Comparison of ENCODE assay signal across 9 mouse cellular contexts in the genomic region with DNA sequence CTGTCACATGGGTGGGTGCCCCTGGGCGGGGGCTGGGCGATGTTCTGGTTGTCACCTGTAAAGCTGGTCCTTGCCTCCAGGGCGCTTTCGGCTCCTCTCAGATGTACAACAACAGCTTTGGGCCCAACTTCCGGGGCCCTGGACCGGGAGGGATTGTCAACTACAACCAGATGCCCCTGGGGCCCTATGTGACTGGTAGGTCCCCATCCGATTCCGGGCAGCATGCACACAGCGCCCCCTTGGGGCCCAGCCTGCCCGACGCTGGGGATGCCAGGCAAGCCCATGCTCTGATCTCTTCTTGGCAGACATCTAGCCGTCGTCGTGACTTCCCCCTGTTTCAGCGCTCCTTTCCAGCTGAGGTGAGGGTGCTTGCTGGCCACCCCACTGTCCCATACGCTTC. TPM values are rescaled to one million over a fixed set of nuclear protein-coding genes. Genes with fewer than 3 reads are reported as not detected.
DNase-seq lines count a peak whose midpoint lies in the region; ATAC-seq and TF ChIP-seq lines count a peak whose summit lies in the region.
"Had no signal": no experiment of that assay in that cellular context is flagged by ENCODE, and none has a peak within 500 bp of the region (broad histone marks: within the 10 kb centered on the region; RNA-seq: fewer than 3 reads in every experiment).

No protein-coding gene starts in this region.

- H3K36me3 ChIP-seq in kidney, embryonic 14.5 days (ENCODE audit: control insufficient read depth, insufficient read depth, low read length) = no peaks in the 10 kb centered on the region
- no peaks in the 10 kb centered on the region for H3K36me3 ChIP-seq in C2C12 (ENCODE audit: control insufficient read depth, insufficient read depth)
- no peaks in the 10 kb centered on the region for H3K36me3 ChIP-seq in midbrain, embryonic 11.5 days (ENCODE audit: control insufficient read depth, insufficient read depth, low read length)
- no peaks in the 10 kb centered on the region for H3K36me3 ChIP-seq in kidney, adult 2 months (ENCODE audit: control insufficient read depth, insufficient read depth, low read length)
- H3K36me3 ChIP-seq: limb, embryonic 13.5 days had no signal

- DNase-seq in kidney, adult 11 months = peak; percentile 6
- DNase-seq in MN1 (ENCODE audit: low spot score) = peak; percentile 27
- peak; percentile 18 for DNase-seq in lung, postnatal 14 days
- DNase-seq in midbrain, embryonic 11.5 days (ENCODE audit: low spot score, missing footprints) = no peak
- DNase-seq in kidney, adult 2 months = no peak

- H3K9ac ChIP-seq in kidney, embryonic 14.5 days (ENCODE audit: low read depth, low read length) = no peak overlapping the region
- no peak overlapping the region for H3K9ac ChIP-seq in midbrain, embryonic 11.5 days (ENCODE audit: low read length)
- H3K9ac ChIP-seq: limb, embryonic 13.5 days had no signal

- H3K4me3 ChIP-seq in kidney, embryonic 14.5 days (ENCODE audit: low read length) = no peak overlapping the region
- no peak overlapping the region for H3K4me3 ChIP-seq in C2C12 (ENCODE audit: insufficient read depth, poor library complexity, severe bottlenecking)
- no peak overlapping the region for H3K4me3 ChIP-seq in midbrain, embryonic 11.5 days (ENCODE audit: low read depth, low read length)
- no peak overlapping the region for H3K4me3 ChIP-seq in kidney, adult 2 months (ENCODE audit: insufficient read depth, low read depth, low read length)
- H3K4me3 ChIP-seq: limb, embryonic 13.5 days had no signal

- H3K79me2 ChIP-seq in C2C12 (ENCODE audit: control insufficient read depth, insufficient read depth) = no peaks in the 10 kb centered on the region

- no peak overlapping the region for H3ac ChIP-seq in C2C12 (ENCODE audit: control insufficient read depth, insufficient read length, low read depth)

- ATAC-seq in kidney, embryonic 14.5 days (ENCODE audit: low FRiP score, low TSS enrichment) = no peak
- no peak for ATAC-seq in activated CD4-positive, CD25-positive, alpha-beta regulatory T cell, adult 4 months
- no peak for ATAC-seq in midbrain, embryonic 11.5 days (ENCODE audit: low FRiP score)

- 60% methylated on average over 16 of the region's 16 CpGs for WGBS in kidney, embryonic 14.5 days
- WGBS in midbrain, embryonic 11.5 days = 65% methylated on average over 16 of the region's 16 CpGs
- WGBS in kidney, adult 2 months = 61% methylated on average over 16 of the region's 16 CpGs

- no peaks in the 10 kb centered on the region for H3K9me3 ChIP-seq in kidney, embryonic 14.5 days (ENCODE audit: control insufficient read depth, low read length)
- H3K9me3 ChIP-seq in midbrain, embryonic 11.5 days (ENCODE audit: control insufficient read depth, low read length) = no peaks in the 10 kb centered on the region
- H3K9me3 ChIP-seq: limb, embryonic 13.5 days had no signal

- no peak for TF ChIP-seq POLR2A in kidney, adult 2 months (IDR thresholded peaks at IDR 0.05; ENCODE audit: low read depth, low read length)

- peak; percentile 64 for TF ChIP-seq CTCF in C2C12 (IDR thresholded peaks at IDR 0.05; ENCODE audit: control insufficient read depth, insufficient read depth, insufficient read length)
- TF ChIP-seq CTCF in kidney, adult 2 months (conservative IDR thresholded peaks at IDR 0.05; ENCODE audit: insufficient read depth, insufficient read length, low read depth, low read length) = no peak

- no peaks in the 10 kb centered on the region for H3K27me3 ChIP-seq in kidney, embryonic 14.5 days (ENCODE audit: control insufficient read depth, insufficient read depth, low read length)
- peaks cover 71% of the 10 kb centered on the region for H3K27me3 ChIP-seq in C2C12 (ENCODE audit: control insufficient read depth, insufficient read depth, insufficient read length)
- no peaks in the 10 kb centered on the region for H3K27me3 ChIP-seq in midbrain, embryonic 11.5 days (ENCODE audit: control insufficient read depth, insufficient read depth, low read length)
- H3K27me3 ChIP-seq in kidney, adult 2 months (replicated peaks; ENCODE audit: control insufficient read depth, insufficient read depth, low read length) = no peaks in the 10 kb centered on the region
- H3K27me3 ChIP-seq: limb, embryonic 13.5 days had no signal

- H3K4me1 ChIP-seq in kidney, embryonic 14.5 days (ENCODE audit: control insufficient read depth, insufficient read depth, low read length) = no peaks in the 10 kb centered on the region
- no peaks in the 10 kb centered on the region for H3K4me1 ChIP-seq in midbrain, embryonic 11.5 days (ENCODE audit: control insufficient read depth, insufficient read depth, low read length)
- no peaks in the 10 kb centered on the region for H3K4me1 ChIP-seq in kidney, adult 2 months (ENCODE audit: control insufficient read depth, insufficient read depth, low read length)

- no peak overlapping the region for H3K4me2 ChIP-seq in kidney, embryonic 14.5 days (replicated peaks; ENCODE audit: low read depth, low read length)
- no peak overlapping the region for H3K4me2 ChIP-seq in midbrain, embryonic 11.5 days
- H3K4me2 ChIP-seq: limb, embryonic 13.5 days had no signal

- H3K27ac ChIP-seq in kidney, embryonic 14.5 days (ENCODE audit: low read depth, low read length) = no peak overlapping the region
- H3K27ac ChIP-seq in midbrain, embryonic 11.5 days (ENCODE audit: low read depth, low read length) = no peak overlapping the region
- H3K27ac ChIP-seq in kidney, adult 2 months (ENCODE audit: insufficient read depth, low read depth, low read length) = no peak overlapping the region
- H3K27ac ChIP-seq: limb, embryonic 13.5 days had no signal

- no peaks in the 10 kb centered on the region for H3K79me3 ChIP-seq in C2C12 (ENCODE audit: low read depth)

TF ChIP-seq in C2C12, 6 proteins besides CTCF, POLR2A, EP300 and RAD21:
- TF ChIP-seq USF1 (IDR thresholded peaks at IDR 0.05; ENCODE audit: low read depth) (no peak), MAX (IDR thresholded peaks at IDR 0.05) (no peak), MYOD1 (IDR thresholded peaks at IDR 0.05; ENCODE audit: control insufficient read depth, insufficient read length, low read depth) (no peak), MYOG (IDR thresholded peaks at IDR 0.05; ENCODE audit: control insufficient read depth, extremely low read depth, insufficient read length) (no peak), FOSL1 (IDR thresholded peaks at IDR 0.05; ENCODE audit: insufficient read depth, low read length, poor library complexity, severe bottlenecking) (no peak), CEBPB (IDR thresholded peaks at IDR 0.05; ENCODE audit: low read depth) (no peak)
TF ChIP-seq in C2C12: peak in this region for 0.

RNA-seq across cellular contexts. Expression of a gene that starts 47.2 kb away (rescaled TPM):
- 0.03 and 0.04 TPM in 2 replicates for polyA plus RNA-seq in kidney, embryonic 14.5 days (2014; fragmentation: Nextera tagmentation; extraction: Ambion mirVana)
- polyA plus RNA-seq in C2C12 (2012; fragmentation: generic; extraction: Trizol) = 0.22 TPM
- polyA plus RNA-seq in activated CD4-positive, CD25-positive, alpha-beta regulatory T cell, adult 4 months (2017; shearing (Covaris generic)) = under 1 TPM in 1 of 2 experiments, not detected in 1; 0.19 TPM
- polyA plus RNA-seq in midbrain, embryonic 11.5 days (2014; fragmentation: Nextera tagmentation; extraction: Ambion mirVana) = 0.56 and 0.66 TPM in 2 replicates
- 0.16 and 0.34 TPM in 2 replicates for polyA plus RNA-seq in kidney, adult 2 months (2012; rRNA removed)

Comparison
In these comparisons a context has a peak if more than half of its experiments do, and no peak if none do; other contexts are left out.
1. DNase-seq: peak in kidney, adult 11 months (single experiment), MN1 (single experiment) and lung, postnatal 14 days (single experiment); none in midbrain, embryonic 11.5 days (single experiment) and kidney, adult 2 months (single experiment).